Mouse (Mus musculus): ENCODE measurements around the gene Cmtm8. TPM values are rescaled to one million over a fixed set of nuclear protein-coding genes. Genes with fewer than 3 reads are reported as not detected.

Cmtm8 gene
- polyA plus RNA-seq, 1 experiment from 2014 or later, result 32.1 TPM

- no peaks in the 10 kb centered on the region for H3K9me3 ChIP-seq (replicated peaks)
- no peak overlapping the region for H3K27ac ChIP-seq (replicated peaks)
- no peak for DNase-seq (ENCODE audit: low spot score)
- no peak overlapping the region for H3K4me3 ChIP-seq
- peaks cover 60% of the 10 kb centered on the region for H3K36me3 ChIP-seq
- no peaks in the 10 kb centered on the region for H3K27me3 ChIP-seq (ENCODE audit: low read depth, poor library complexity, severe bottlenecking)
- 89% methylated on average over 2 of the region's 2 CpGs for WGBS
- no peaks in the 10 kb centered on the region for H3K4me1 ChIP-seq
Observed at GRCm38 (mm10) chr9:114742731-114743130, 101.2 kb downstream of the Cmtm8 start.

- Histone ChIP-seq H3K4me3 (no peak overlapping the region), H3K36me3 (peaks cover 49% of the 10 kb centered on the region), H3K9me3 (replicated peaks) (no peaks in the 10 kb centered on the region), H3K4me1 (peaks cover 3% of the 10 kb centered on the region; the same call in 1 of the 2 replicates), H3K27me3 (ENCODE audit: low read depth, poor library complexity, severe bottlenecking) (no peaks in the 10 kb centered on the region), H3K27ac (replicated peaks) (no peak overlapping the region)
- 91% methylated on average over 9 of the region's 9 CpGs for WGBS
- DNase-seq (ENCODE audit: low spot score), result no peak
Observed at GRCm38 (mm10) chr9:114740336-114740735, 103.6 kb downstream of the Cmtm8 start.

Other genes with a start within 250 kb of the Cmtm8 start
- gene Cnot10, start 204.0 kb downstream of the Cmtm8 start, polyA plus RNA-seq (2016; fragmentation: Nextera tagmentation; extraction: Ambion mirVana), result 71.9 and 72.7 TPM in 2 replicates
- 86.9 and 99.7 TPM in 2 replicates for gene Dync1li1, start 155.4 kb downstream of the Cmtm8 start, polyA plus RNA-seq (2016; fragmentation: Nextera tagmentation; extraction: Ambion mirVana)
- gene Cmtm6, start 113.0 kb downstream of the Cmtm8 start, polyA plus RNA-seq (2016; fragmentation: Nextera tagmentation; extraction: Ambion mirVana), result 27.1 and 27.2 TPM in 2 replicates
- 75.6 and 88.2 TPM in 2 replicates for gene Cmtm7, start 62.3 kb downstream of the Cmtm8 start, polyA plus RNA-seq (2016; fragmentation: Nextera tagmentation; extraction: Ambion mirVana)
- gene Gpd1l, start 89.8 kb upstream of the Cmtm8 start, polyA plus RNA-seq (2016; fragmentation: Nextera tagmentation; extraction: Ambion mirVana), result 13.6 and 15.2 TPM in 2 replicates
- 0.97 and 1.5 TPM in 2 replicates for gene Osbpl10, start 134.4 kb upstream of the Cmtm8 start, polyA plus RNA-seq (2016; fragmentation: Nextera tagmentation; extraction: Ambion mirVana)
- 227 and 286 TPM in 2 replicates for gene Rps27rt, start 138.6 kb upstream of the Cmtm8 start, polyA plus RNA-seq (2016; fragmentation: Nextera tagmentation; extraction: Ambion mirVana)